Mouse (Mus musculus) heart, embryonic 12.5 days (tissue): ENCODE results near the gene Gm10142. TPM values are rescaled to one million over a fixed set of nuclear protein-coding genes. Genes with fewer than 3 reads are reported as not detected.
A peak's percentile ranks its signal among the peaks of the same experiment; 100 is the strongest.

Experiments used
- ATAC-seq: fragments of 200-750 bp; cut with Nextera tagmentation; 2 replicates; pipeline ENCODE4 v1.8.0; 2017; ENCODE audit warnings: moderate TSS enrichment, moderate library complexity; ENCODE audit not compliant: insufficient number of reproducible peaks, low FRiP score
- H3K27ac ChIP-seq: fragments of 300-500 bp; sonication (generic); 2 replicates; pipeline ENCODE4 v1.5.1; 2016; ENCODE audit warnings: mild to moderate bottlenecking, moderate library complexity; ENCODE audit not compliant: poor library complexity, severe bottlenecking
- H3K27me3 ChIP-seq: fragments of 300-500 bp; sonication (generic); replicated peaks from 2 replicates; pipeline ENCODE4 v1.6.1; 2016; ENCODE audit warnings: mild to moderate bottlenecking, moderate library complexity
- H3K36me3 ChIP-seq: fragments of 300-500 bp; sonication (generic); 2 replicates; pipeline ENCODE4 v1.6.1; 2016; ENCODE audit warnings: mild to moderate bottlenecking, moderate library complexity
- H3K4me1 ChIP-seq: fragments of 300-500 bp; sonication (generic); replicated peaks from 2 replicates; pipeline ENCODE4 v1.6.1; 2016; ENCODE audit warnings: mild to moderate bottlenecking
- H3K4me2 ChIP-seq: fragments of 300-500 bp; sonication (generic); 2 replicates; pipeline ENCODE4 v1.6.1; 2016; ENCODE audit warnings: mild to moderate bottlenecking, moderate library complexity
- H3K4me3 ChIP-seq: fragments of 300-500 bp; sonication (generic); 2 replicates; pipeline ENCODE4 v1.5.1; 2016; ENCODE audit warnings: mild to moderate bottlenecking
- H3K9ac ChIP-seq: fragments of 300-500 bp; sonication (generic); 2 replicates; pipeline ENCODE4 v1.6.1; 2016; ENCODE audit warnings: mild to moderate bottlenecking, moderate library complexity
- H3K9me3 ChIP-seq: fragments of 300-500 bp; sonication (generic); replicated peaks from 2 replicates; pipeline ENCODE4 v1.6.1; 2016; ENCODE audit warnings: mild to moderate bottlenecking, moderate library complexity
- WGBS: fragments of 180-500 bp; shearing (Covaris S2); methylation state at CpG from one replicate; pipeline ENCODE4 v1.1.7; 2016; 5-methylcytosine and 5-hydroxymethylcytosine counted together
- polyA plus RNA-seq: library from polyadenylated mRNA; unstranded; fragments of >200 nt; fragmentation: Nextera tagmentation; extraction: Ambion mirVana; gene quantifications from 2 replicates; pipeline ENCODE4 v1.2.1, GENCODE M21; 2016

Gm10142 gene
- polyA plus RNA-seq: not detected in 2 replicates

GRCm38 (mm10) chr10:77715507-77715906, at the start of gene Gm10142:
Gm10142 (plus strand) TSS chr10:77715807.
- no peaks in the 10 kb centered on the region for H3K27me3 ChIP-seq
- H3K27ac ChIP-seq: no peak within 1 kb of the TSS
- H3K4me2 ChIP-seq: no peak within 1 kb of the TSS
- ATAC-seq: no peak
- no peaks in the 10 kb centered on the region for H3K4me1 ChIP-seq
- H3K9me3 ChIP-seq: peaks cover 12% of the 10 kb centered on the region; the same call in 1 of the 2 replicates
- H3K9ac ChIP-seq: no peak within 1 kb of the TSS
- 69% methylated on average over 1 of the region's 1 CpGs for WGBS
- no peak within 1 kb of the TSS for H3K4me3 ChIP-seq
- no peaks in the 10 kb centered on the region for H3K36me3 ChIP-seq

GRCm38 (mm10) chr10:77666342-77666741, 49.3 kb upstream of the Gm10142 start:
- Histone ChIP-seq H3K27ac (no peak overlapping the region), H3K36me3 (no peaks in the 10 kb centered on the region), H3K4me1 (no peaks in the 10 kb centered on the region), H3K9me3 (no peaks in the 10 kb centered on the region; the same call in 1 of the 2 replicates), H3K4me3 (no peak overlapping the region), H3K4me2 (no peak overlapping the region), H3K9ac (no peak overlapping the region), H3K27me3 (peaks cover 38% of the 10 kb centered on the region)
- ATAC-seq: no peak
- WGBS: 80% methylated on average over 8 of the region's 8 CpGs

- Histone ChIP-seq H3K4me2 (no peak overlapping the region), H3K27ac (no peak overlapping the region), H3K9ac (no peak overlapping the region), H3K27me3 (peaks cover 38% of the 10 kb centered on the region), H3K36me3 (no peaks in the 10 kb centered on the region), H3K9me3 (no peaks in the 10 kb centered on the region; the same call in 1 of the 2 replicates), H3K4me3 (no peak overlapping the region), H3K4me1 (no peaks in the 10 kb centered on the region)
- WGBS: 70% methylated on average over 4 of the region's 4 CpGs
- ATAC-seq: no peak
Observed at GRCm38 (mm10) chr10:77667402-77667801, 48.2 kb upstream of the Gm10142 start.

GRCm38 (mm10) chr10:77670710-77671109, 44.9 kb upstream of the Gm10142 start:
- Histone ChIP-seq H3K4me2 (no peak overlapping the region), H3K9me3 (no peaks in the 10 kb centered on the region; the same call in 1 of the 2 replicates), H3K4me1 (no peaks in the 10 kb centered on the region), H3K27ac (no peak overlapping the region), H3K36me3 (no peaks in the 10 kb centered on the region), H3K4me3 (no peak overlapping the region), H3K27me3 (peaks cover 23% of the 10 kb centered on the region), H3K9ac (no peak overlapping the region)
- no peak for ATAC-seq
- 76% methylated on average over 4 of the region's 4 CpGs for WGBS

GRCm38 (mm10) chr10:77671519-77671918, 44.1 kb upstream of the Gm10142 start:
- no peak overlapping the region for H3K4me2 ChIP-seq
- no peak overlapping the region for H3K9ac ChIP-seq
- no peak overlapping the region for H3K4me3 ChIP-seq
- ATAC-seq: peak; percentile 89
- H3K27me3 ChIP-seq: peaks cover 23% of the 10 kb centered on the region
- H3K36me3 ChIP-seq: no peaks in the 10 kb centered on the region
- H3K4me1 ChIP-seq: no peaks in the 10 kb centered on the region
- WGBS: 12% methylated on average over 4 of the region's 4 CpGs
- H3K27ac ChIP-seq: no peak overlapping the region
- no peaks in the 10 kb centered on the region; the same call in 1 of the 2 replicates for H3K9me3 ChIP-seq

GRCm38 (mm10) chr10:77673765-77674164, 41.8 kb upstream of the Gm10142 start:
- 55% methylated on average over 13 of the region's 13 CpGs for WGBS
- Histone ChIP-seq H3K4me2 (no peak overlapping the region), H3K4me3 (no peak overlapping the region), H3K36me3 (no peaks in the 10 kb centered on the region), H3K4me1 (peaks cover 8% of the 10 kb centered on the region), H3K9ac (no peak overlapping the region), H3K27ac (no peak overlapping the region), H3K9me3 (no peaks in the 10 kb centered on the region; the same call in 1 of the 2 replicates), H3K27me3 (peaks cover 42% of the 10 kb centered on the region)
- no peak for ATAC-seq

- Histone ChIP-seq H3K4me3 (peak overlapping the region; percentile 35), H3K27me3 (peaks cover 62% of the 10 kb centered on the region), H3K4me2 (peak overlapping the region; percentile 65), H3K36me3 (no peaks in the 10 kb centered on the region), H3K27ac (no peak overlapping the region), H3K4me1 (peaks cover 8% of the 10 kb centered on the region), H3K9ac (no peak overlapping the region), H3K9me3 (no peaks in the 10 kb centered on the region)
- 1% methylated on average over 35 of the region's 35 CpGs for WGBS
- no peak for ATAC-seq
Observed at GRCm38 (mm10) chr10:77677562-77677961, 38.0 kb upstream of the Gm10142 start.

GRCm38 (mm10) chr10:77682994-77683393, 32.6 kb upstream of the Gm10142 start:
- H3K9me3 ChIP-seq: no peaks in the 10 kb centered on the region
- peaks cover 10% of the 10 kb centered on the region for H3K4me1 ChIP-seq
- H3K36me3 ChIP-seq: no peaks in the 10 kb centered on the region
- 68% methylated on average over 7 of the region's 7 CpGs for WGBS
- H3K9ac ChIP-seq: no peak overlapping the region
- peaks cover 81% of the 10 kb centered on the region for H3K27me3 ChIP-seq
- no peak for ATAC-seq
- no peak overlapping the region for H3K4me3 ChIP-seq
- H3K27ac ChIP-seq: no peak overlapping the region
- no peak overlapping the region for H3K4me2 ChIP-seq

- Histone ChIP-seq H3K9ac (no peak overlapping the region), H3K4me3 (no peak overlapping the region), H3K27me3 (peaks cover 82% of the 10 kb centered on the region), H3K4me1 (peaks cover 10% of the 10 kb centered on the region; the same call in 1 of the 2 replicates), H3K27ac (no peak overlapping the region), H3K4me2 (no peak overlapping the region), H3K36me3 (no peaks in the 10 kb centered on the region), H3K9me3 (no peaks in the 10 kb centered on the region)
- ATAC-seq: no peak
- WGBS: 37% methylated on average over 8 of the region's 8 CpGs
Observed at GRCm38 (mm10) chr10:77684181-77684580, 31.4 kb upstream of the Gm10142 start.

- H3K9ac ChIP-seq: no peak within 1 kb of the TSS
- H3K27me3 ChIP-seq: peaks cover 85% of the 10 kb centered on the region
- no peak within 1 kb of the TSS for H3K4me3 ChIP-seq
- no peaks in the 10 kb centered on the region for H3K36me3 ChIP-seq
- H3K4me2 ChIP-seq: peak within 1 kb of the TSS; percentile 11
- H3K4me1 ChIP-seq: peaks cover 10% of the 10 kb centered on the region; the same call in 1 of the 2 replicates
- 2% methylated on average over 22 of the region's 22 CpGs for WGBS
- no peaks in the 10 kb centered on the region for H3K9me3 ChIP-seq
- H3K27ac ChIP-seq: no peak within 1 kb of the TSS
- ATAC-seq: peak; percentile 50; the same call in 1 of the 2 replicates
Observed at GRCm38 (mm10) chr10:77685895-77686664, 29.5 kb upstream of the Gm10142 start, which contains the start of gene Tspear. Tspear (plus strand) TSS chr10:77686569.

- peaks cover 10% of the 10 kb centered on the region; the same call in 1 of the 2 replicates for H3K4me1 ChIP-seq
- ATAC-seq: no peak
- no peak overlapping the region for H3K27ac ChIP-seq
- H3K9me3 ChIP-seq: no peaks in the 10 kb centered on the region
- peaks cover 94% of the 10 kb centered on the region for H3K27me3 ChIP-seq
- no peak overlapping the region for H3K4me2 ChIP-seq
- H3K9ac ChIP-seq: no peak overlapping the region
- no peaks in the 10 kb centered on the region for H3K36me3 ChIP-seq
- no peak overlapping the region for H3K4me3 ChIP-seq
- WGBS: 20% methylated on average over 10 of the region's 10 CpGs
Observed at GRCm38 (mm10) chr10:77687021-77687420, 28.6 kb upstream of the Gm10142 start.
